Mouse (Mus musculus): ENCODE results near the gene Bspry. TPM values are rescaled to one million over a fixed set of nuclear protein-coding genes. Genes with fewer than 3 reads are reported as not detected.

Gene Bspry
- polyA plus RNA-seq, 1 experiment from 2014 or later, result 0.85 TPM

DNA sequence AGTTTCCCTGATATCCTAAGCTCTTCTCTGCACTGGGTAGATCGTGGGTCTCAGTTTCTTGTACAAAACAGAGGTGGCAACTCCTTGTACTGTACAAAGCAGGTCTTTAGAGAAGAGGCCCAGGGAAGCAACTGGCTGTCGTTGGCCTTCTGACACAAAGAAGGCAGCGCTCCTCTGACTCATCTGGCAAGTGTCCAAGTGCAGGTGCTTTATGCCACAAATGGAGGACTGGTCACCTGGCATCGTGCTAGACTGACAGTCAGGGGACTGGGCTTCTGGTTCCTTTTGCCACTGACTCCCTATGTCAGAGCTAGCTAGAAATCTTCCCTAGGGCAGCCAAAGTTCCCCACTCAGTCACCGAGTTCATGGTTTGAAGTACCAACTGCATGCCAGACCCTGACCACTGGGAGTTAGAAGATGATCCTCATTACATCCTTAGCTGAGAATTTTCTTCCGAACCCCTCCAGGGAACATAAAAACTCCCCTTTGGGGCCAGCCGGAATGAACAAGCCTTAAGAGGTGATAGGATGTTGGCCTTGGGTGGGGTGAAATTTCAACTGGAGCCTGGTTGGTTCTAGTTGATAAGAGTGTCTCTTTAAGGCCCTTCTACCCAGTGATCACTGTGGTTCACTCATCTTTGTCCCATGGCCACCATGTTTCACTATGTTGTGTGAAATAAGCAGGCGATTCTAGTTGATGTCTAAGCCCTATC lies 5.8 kb downstream of the Bspry start:
- Histone ChIP-seq H3K4me3 (no peak overlapping the region), H3K9me3 (no peaks in the 10 kb centered on the region), H3K9ac (replicated peaks) (no peak overlapping the region), H3K27ac (replicated peaks) (no peak overlapping the region), H3K36me3 (no peaks in the 10 kb centered on the region), H3K4me2 (replicated peaks) (no peak overlapping the region), H3K27me3 (0 out of 2 replicates have a peak, but pooled peaks cover 2% of the 10 kb centered on the region), H3K4me1 (no peaks in the 10 kb centered on the region)
- no peak for ATAC-seq (replicated peaks)
- 82% methylated on average over 8 of the region's 8 CpGs for WGBS

GRCm38 (mm10) chr4:62486162-62486696 lies 6.4 kb downstream of the Bspry start:
- Histone ChIP-seq H3K4me2 (replicated peaks) (no peak overlapping the region), H3K36me3 (no peaks in the 10 kb centered on the region), H3K9ac (replicated peaks) (no peak overlapping the region), H3K4me1 (no peaks in the 10 kb centered on the region), H3K4me3 (no peak overlapping the region), H3K27me3 (no peaks in the 10 kb centered on the region), H3K9me3 (no peaks in the 10 kb centered on the region), H3K27ac (replicated peaks) (no peak overlapping the region)
- 92% methylated on average over 15 of the region's 15 CpGs for WGBS
- no peak for ATAC-seq (replicated peaks)

DNA sequence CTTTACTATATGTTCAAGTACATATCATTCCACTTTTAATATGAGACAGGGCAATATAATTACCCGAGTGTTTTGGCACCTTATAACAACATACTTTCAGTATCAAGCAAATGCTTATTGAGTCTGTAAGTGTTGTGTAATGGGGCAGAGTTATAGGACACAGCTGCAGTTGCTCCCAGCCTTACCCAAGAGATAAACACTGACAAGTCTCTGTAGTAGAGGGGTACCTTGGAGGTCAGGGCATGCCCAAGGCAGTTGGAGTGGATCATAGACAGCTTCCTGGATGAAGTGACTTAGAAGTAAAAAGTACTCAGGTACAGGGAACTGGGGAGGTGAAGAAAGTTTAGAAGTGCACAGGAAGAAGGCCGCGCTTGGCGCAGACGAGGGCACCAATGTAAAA lies 7.3 kb downstream of the Bspry start:
- no peaks in the 10 kb centered on the region for H3K36me3 ChIP-seq
- no peak for ATAC-seq (replicated peaks)
- H3K9me3 ChIP-seq, result no peaks in the 10 kb centered on the region
- H3K27ac ChIP-seq (replicated peaks), result no peak overlapping the region
- no peak overlapping the region for H3K4me2 ChIP-seq (replicated peaks)
- no peak overlapping the region for H3K9ac ChIP-seq (replicated peaks)
- no peak overlapping the region for H3K4me3 ChIP-seq
- 94% methylated on average over 5 of the region's 5 CpGs for WGBS
- H3K27me3 ChIP-seq, result no peaks in the 10 kb centered on the region
- H3K4me1 ChIP-seq, result no peaks in the 10 kb centered on the region

DNA sequence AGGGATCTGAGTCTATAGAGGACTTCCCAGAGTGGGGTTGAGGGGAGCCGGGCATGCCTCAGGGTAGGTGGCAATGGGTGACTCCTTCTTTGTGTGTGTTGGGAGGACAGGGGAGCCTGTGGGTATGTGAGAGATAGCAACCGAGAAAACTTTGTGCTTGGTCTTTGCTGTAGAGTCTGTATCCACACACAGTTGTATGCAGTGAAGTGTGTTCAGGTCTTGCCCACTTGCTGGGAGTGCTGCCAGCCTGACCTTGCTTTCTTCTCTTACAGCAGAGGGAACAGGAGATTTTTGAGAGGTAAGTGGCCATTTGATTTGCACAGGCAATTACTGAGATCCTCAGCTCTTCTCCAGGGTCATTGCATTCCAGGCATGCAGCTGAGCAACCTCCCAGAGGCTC lies 8.1 kb downstream of the Bspry start:
- Histone ChIP-seq H3K4me2 (replicated peaks) (no peak overlapping the region), H3K4me1 (no peaks in the 10 kb centered on the region), H3K36me3 (no peaks in the 10 kb centered on the region), H3K9me3 (no peaks in the 10 kb centered on the region), H3K27me3 (no peaks in the 10 kb centered on the region), H3K9ac (replicated peaks) (no peak overlapping the region), H3K4me3 (no peak overlapping the region), H3K27ac (replicated peaks) (no peak overlapping the region)
- WGBS, result 96% methylated on average over 2 of the region's 2 CpGs
- no peak for ATAC-seq (replicated peaks)

DNA sequence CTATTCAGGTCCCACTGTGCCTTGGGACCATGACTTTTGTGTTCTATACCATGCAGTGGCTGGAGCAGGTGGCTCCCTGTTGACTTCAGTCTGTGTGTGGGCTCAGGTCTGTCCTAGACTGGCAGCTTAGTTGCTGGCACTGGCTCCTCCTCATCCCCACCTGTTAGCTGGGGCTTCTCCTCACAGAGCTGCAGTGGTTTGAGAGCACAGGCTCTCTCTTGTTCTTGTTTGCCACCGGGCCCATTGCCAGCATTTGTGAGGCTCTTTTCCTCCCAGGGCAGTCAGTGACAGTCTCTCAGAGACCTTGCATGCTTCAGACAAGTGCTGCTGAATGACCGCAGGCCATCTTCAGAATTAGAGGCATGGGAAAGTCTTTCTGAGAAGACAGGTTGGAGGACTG lies 12.8 kb downstream of the Bspry start:
- H3K9me3 ChIP-seq, result no peaks in the 10 kb centered on the region
- H3K27ac ChIP-seq (replicated peaks), result no peak overlapping the region
- no peak overlapping the region for H3K4me3 ChIP-seq
- WGBS, result 77% methylated on average over 2 of the region's 2 CpGs
- H3K4me1 ChIP-seq, result 0 out of 2 replicates have a peak, but pooled peaks cover 5% of the 10 kb centered on the region
- no peak overlapping the region for H3K4me2 ChIP-seq (replicated peaks)
- no peak for ATAC-seq (replicated peaks)
- no peaks in the 10 kb centered on the region for H3K27me3 ChIP-seq
- no peaks in the 10 kb centered on the region for H3K36me3 ChIP-seq
- H3K9ac ChIP-seq (replicated peaks), result no peak overlapping the region

- H3K4me1 ChIP-seq, result 0 out of 2 replicates have a peak, but pooled peaks cover 5% of the 10 kb centered on the region
- H3K4me3 ChIP-seq, result no peak overlapping the region
- no peaks in the 10 kb centered on the region for H3K27me3 ChIP-seq
- H3K27ac ChIP-seq (replicated peaks), result no peak overlapping the region
- H3K9ac ChIP-seq (replicated peaks), result no peak overlapping the region
- 67% methylated on average over 9 of the region's 9 CpGs for WGBS
- H3K36me3 ChIP-seq, result peaks cover 11% of the 10 kb centered on the region; the same call in 1 of the 2 replicates
- H3K9me3 ChIP-seq, result no peaks in the 10 kb centered on the region
- H3K4me2 ChIP-seq (replicated peaks), result no peak overlapping the region
- no peak for ATAC-seq (replicated peaks)
These were observed 14.4 kb downstream of the Bspry start for GRCm38 (mm10) chr4:62494230-62494629.

DNA sequence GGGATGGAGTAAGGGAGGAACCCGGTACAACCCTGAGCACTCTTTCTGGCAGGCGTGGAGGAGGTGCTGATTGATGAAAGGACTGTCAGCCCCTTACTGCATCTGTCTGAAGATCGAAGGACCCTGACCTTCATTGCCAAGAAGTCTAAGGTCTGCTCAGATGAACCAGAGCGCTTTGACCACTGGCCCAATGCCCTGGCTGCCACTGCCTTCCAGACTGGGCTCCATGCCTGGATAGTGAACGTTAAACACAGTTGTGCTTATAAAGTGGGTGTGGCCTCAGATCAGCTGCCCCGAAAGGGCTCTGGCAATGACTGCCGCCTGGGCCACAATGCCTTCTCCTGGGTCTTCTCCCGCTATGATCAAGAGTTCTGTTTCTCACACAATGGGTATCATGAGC lies 16.1 kb downstream of the Bspry start:
- Histone ChIP-seq H3K36me3 (peaks cover 14% of the 10 kb centered on the region; the same call in 1 of the 2 replicates), H3K4me3 (no peak overlapping the region), H3K9ac (replicated peaks) (no peak overlapping the region), H3K4me2 (replicated peaks) (no peak overlapping the region), H3K9me3 (no peaks in the 10 kb centered on the region), H3K27ac (replicated peaks) (no peak overlapping the region), H3K4me1 (0 out of 2 replicates have a peak, but pooled peaks cover 5% of the 10 kb centered on the region), H3K27me3 (no peaks in the 10 kb centered on the region)
- 80% methylated on average over 8 of the region's 8 CpGs for WGBS
- ATAC-seq (replicated peaks), result no peak

DNA sequence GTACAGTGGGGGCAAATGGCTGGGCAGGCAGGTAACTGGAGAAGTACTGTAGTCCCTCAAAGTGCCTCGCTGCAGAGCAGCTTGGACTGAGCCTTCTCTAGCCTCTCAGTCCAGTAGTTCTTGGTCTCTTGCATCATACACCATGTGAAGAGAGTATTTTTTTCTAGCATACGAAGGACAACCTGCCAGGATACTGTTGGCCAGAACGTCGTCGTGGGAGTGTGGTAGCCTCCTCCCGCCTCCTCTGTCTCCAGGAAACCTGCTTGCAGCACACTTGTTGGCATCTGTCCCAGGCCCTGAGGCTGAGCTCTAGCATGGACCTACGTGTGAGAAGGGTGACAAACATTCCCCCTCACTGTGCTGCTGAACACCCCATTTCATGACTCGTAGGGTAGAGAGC lies 17.0 kb downstream of the Bspry start:
- no peaks in the 10 kb centered on the region for H3K27me3 ChIP-seq
- H3K4me2 ChIP-seq (replicated peaks), result no peak overlapping the region
- H3K9me3 ChIP-seq, result no peaks in the 10 kb centered on the region
- 62% methylated on average over 8 of the region's 8 CpGs for whole genome bisulfite sequencing
- ATAC-seq (replicated peaks), result no peak
- H3K27ac ChIP-seq (replicated peaks), result no peak overlapping the region
- no peak overlapping the region for H3K9ac ChIP-seq (replicated peaks)
- peaks cover 11% of the 10 kb centered on the region; the same call in 1 of the 2 replicates for H3K4me1 ChIP-seq
- H3K4me3 ChIP-seq, result no peak overlapping the region
- peaks cover 14% of the 10 kb centered on the region; the same call in 1 of the 2 replicates for H3K36me3 ChIP-seq

DNA sequence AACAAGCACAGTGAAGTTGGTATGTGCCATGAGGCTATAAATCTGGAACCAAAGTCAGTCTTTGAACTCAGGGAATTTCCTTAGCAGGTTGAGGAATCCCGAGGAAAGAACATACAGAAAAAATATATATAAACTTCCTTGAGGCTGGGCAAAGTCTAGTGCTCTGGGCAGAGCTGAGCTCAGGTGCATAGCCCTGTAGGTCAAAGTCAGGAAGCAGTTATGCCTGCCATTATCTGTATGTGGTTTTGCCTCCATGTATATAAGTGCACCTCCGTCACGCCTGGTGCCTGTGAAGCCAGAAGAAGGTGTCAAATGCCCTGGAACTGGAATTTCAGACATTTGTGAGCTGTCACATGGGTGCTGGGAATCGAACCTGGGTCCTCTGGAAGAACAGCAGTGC lies 20.9 kb downstream of the Bspry start:
- no peak overlapping the region for H3K4me3 ChIP-seq
- no peaks in the 10 kb centered on the region for H3K27me3 ChIP-seq
- H3K27ac ChIP-seq (replicated peaks), result no peak overlapping the region
- no peak for ATAC-seq (replicated peaks)
- no peak overlapping the region for H3K4me2 ChIP-seq (replicated peaks)
- H3K9ac ChIP-seq (replicated peaks), result no peak overlapping the region
- no peaks in the 10 kb centered on the region for H3K9me3 ChIP-seq
- WGBS, result 90% methylated on average over 4 of the region's 4 CpGs
- H3K4me1 ChIP-seq, result peaks cover 13% of the 10 kb centered on the region; the same call in 1 of the 2 replicates
- peaks cover 14% of the 10 kb centered on the region; the same call in 1 of the 2 replicates for H3K36me3 ChIP-seq

DNA sequence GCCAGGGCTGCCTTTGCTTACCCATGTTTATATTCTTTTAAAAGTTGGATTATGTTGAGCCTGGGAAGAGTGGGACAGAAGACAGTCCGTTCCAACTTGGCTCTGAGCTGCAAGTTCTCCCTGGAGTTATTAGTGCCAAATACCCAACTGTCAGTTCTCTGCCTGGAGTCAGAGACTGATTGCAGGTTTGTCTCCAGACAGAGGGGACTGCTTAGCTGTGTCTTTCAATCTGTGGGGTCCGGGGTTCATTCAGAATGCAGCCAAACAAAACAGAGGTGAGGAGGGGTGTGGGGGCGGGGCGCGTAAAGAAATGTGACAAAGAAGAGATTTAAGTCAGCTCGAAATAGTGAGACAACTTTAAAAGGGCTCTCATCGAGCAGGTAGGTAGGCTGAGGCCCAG lies 21.7 kb downstream of the Bspry start:
- Histone ChIP-seq H3K27me3 (no peaks in the 10 kb centered on the region), H3K36me3 (peaks cover 14% of the 10 kb centered on the region; the same call in 1 of the 2 replicates), H3K4me2 (replicated peaks) (peak overlapping the region; percentile 73), H3K27ac (replicated peaks) (0 out of 2 replicates have a peak overlapping the region, but pooled peaks have one; percentile 50), H3K4me1 (peaks cover 13% of the 10 kb centered on the region; the same call in 1 of the 2 replicates), H3K4me3 (peak overlapping the region; percentile 95), H3K9ac (replicated peaks) (peak overlapping the region; percentile 90), H3K9me3 (no peaks in the 10 kb centered on the region)
- WGBS, result 2% methylated on average over 7 of the region's 7 CpGs
- ATAC-seq (replicated peaks), result peak; percentile 30

GRCm38 (mm10) chr4:62501964-62502732 lies 22.3 kb downstream of the Bspry start:
- Histone ChIP-seq H3K27me3 (no peaks in the 10 kb centered on the region), H3K9me3 (no peaks in the 10 kb centered on the region), H3K27ac (replicated peaks) (peak overlapping the region; percentile 50), H3K36me3 (peaks cover 14% of the 10 kb centered on the region; the same call in 1 of the 2 replicates), H3K9ac (replicated peaks) (peak overlapping the region; percentile 90), H3K4me3 (peak overlapping the region; percentile 95), H3K4me2 (replicated peaks) (peak overlapping the region; percentile 73), H3K4me1 (peaks cover 8% of the 10 kb centered on the region; the same call in 1 of the 2 replicates)
- under 1% methylated on average over 38 of the region's 38 CpGs for WGBS
- peak; percentile 97 for ATAC-seq (replicated peaks)

DNA sequence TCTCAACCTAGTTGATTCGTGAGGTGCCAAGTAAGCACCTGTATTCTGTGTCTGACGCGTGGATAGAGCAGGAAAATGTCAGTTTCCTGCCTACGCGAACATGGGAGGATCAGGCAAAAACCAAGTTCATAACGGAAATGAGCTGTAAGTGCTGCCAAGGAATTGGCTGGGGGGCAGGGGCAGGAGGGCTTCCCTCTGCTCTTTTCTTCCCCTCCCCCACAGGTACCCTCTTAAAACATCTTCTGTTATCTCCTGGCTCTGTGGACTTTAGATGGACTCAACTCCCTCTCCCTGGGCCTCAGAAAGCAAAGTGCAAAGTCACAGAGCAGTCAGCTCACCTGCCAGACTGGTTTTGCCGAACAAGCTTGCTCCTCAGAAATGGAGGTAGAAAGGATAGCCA lies 23.1 kb downstream of the Bspry start:
- WGBS, result 77% methylated on average over 7 of the region's 7 CpGs
- no peak for ATAC-seq (replicated peaks)
- no peak overlapping the region for H3K4me2 ChIP-seq (replicated peaks)
- peaks cover 20% of the 10 kb centered on the region; the same call in 1 of the 2 replicates for H3K36me3 ChIP-seq
- no peaks in the 10 kb centered on the region for H3K27me3 ChIP-seq
- no peak overlapping the region for H3K9ac ChIP-seq (replicated peaks)
- no peak overlapping the region for H3K27ac ChIP-seq (replicated peaks)
- no peak overlapping the region for H3K4me3 ChIP-seq
- H3K9me3 ChIP-seq, result no peaks in the 10 kb centered on the region
- H3K4me1 ChIP-seq, result peaks cover 8% of the 10 kb centered on the region; the same call in 1 of the 2 replicates

All from forebrain, embryonic 15.5 days (tissue).